Mouse (Mus musculus) MEL (cell line): Measurements from ENCODE around the gene Pdcd4. TPM values are rescaled to one million over a fixed set of nuclear protein-coding genes. Genes with fewer than 3 reads are reported as not detected.

Experiments used
- DNase-seq: peaks from one replicate; pipeline ENCODE4 v3.0.0; 2011; ENCODE audit warnings: low read depth, low spot score
- H3K27ac ChIP-seq: 2 replicates; pipeline ENCODE4 v1.5.1; 2012; ENCODE audit warnings: low read depth, mild to moderate bottlenecking, control low read depth, low read length, moderate library complexity; ENCODE audit not compliant: control insufficient read depth
- H3K27me3 ChIP-seq, 2 experiments: fragments of 150-350 bp in 1 of 2; sonication (generic) in 1 of 2; 2 replicates each; pipeline ENCODE4 v1.6.1; 2012; ENCODE audit warnings: low read length in 2 of 2, mild to moderate bottlenecking in 2 of 2, improper control_type of control experiment in 1 of 2, moderate library complexity in 1 of 2; ENCODE audit not compliant: insufficient read depth in 2 of 2, control insufficient read depth in 1 of 2
- H3K36me3 ChIP-seq, 2 experiments: 2 replicates each; pipeline ENCODE4 v1.6.1; 2012 to 2014; ENCODE audit warnings: low read length in 2 of 2, improper control_type of control experiment in 1 of 2, inconsistent platforms in 1 of 2, mild to moderate bottlenecking in 1 of 2; ENCODE audit not compliant: insufficient read depth in 2 of 2, control insufficient read depth in 1 of 2
- H3K4me1 ChIP-seq, 2 experiments: fragments of 150-350 bp in 1 of 2; sonication (generic) in 1 of 2; 2 replicates each; pipeline ENCODE4 v1.6.1; 2012; ENCODE audit warnings: low read length in 2 of 2, improper control_type of control experiment in 1 of 2, mild to moderate bottlenecking in 1 of 2; ENCODE audit not compliant: insufficient read depth in 2 of 2, control insufficient read depth in 1 of 2
- H3K4me3 ChIP-seq, 2 experiments: fragments of 150-350 bp in 1 of 2; sonication (generic) in 1 of 2; 2 replicates each; pipeline ENCODE4 v1.5.1; 2012; ENCODE audit warnings: low read depth in 2 of 2, low read length in 2 of 2, mild to moderate bottlenecking in 2 of 2, moderate library complexity in 2 of 2, control low read depth in 1 of 2, improper control_type of control experiment in 1 of 2; ENCODE audit not compliant: control insufficient read depth in 1 of 2, insufficient read depth in 1 of 2
- H3K79me2 ChIP-seq: 2 replicates; pipeline ENCODE4 v1.6.1; 2012; ENCODE audit warnings: mild to moderate bottlenecking, low read length, moderate library complexity; ENCODE audit not compliant: control insufficient read depth, poor library complexity, insufficient read depth
- H3K9ac ChIP-seq: 2 replicates; pipeline ENCODE4 v1.6.1; 2012; ENCODE audit warnings: low read depth, mild to moderate bottlenecking, control low read depth, low read length, moderate library complexity; ENCODE audit not compliant: control insufficient read depth, poor library complexity, severe bottlenecking
- H3K9me3 ChIP-seq: fragments of 150-350 bp; sonication (generic); replicated peaks from 2 replicates; pipeline ENCODE4 v1.6.1; 2012; ENCODE audit warnings: mild to moderate bottlenecking, low read length, improper control_type of control experiment, moderate library complexity; ENCODE audit not compliant: insufficient read depth
- CTCF ChIP-seq, 3 experiments: IDR thresholded peaks in 2 of 3; conservative IDR thresholded peaks in 1 of 3; 2 replicates each; pipeline ENCODE4 v1.5.1; 2011 to 2012; ENCODE audit warnings: low read length in 3 of 3, low read depth in 2 of 3, mild to moderate bottlenecking in 2 of 3, improper control_type of control experiment in 1 of 3, inconsistent platforms in 1 of 3, mixed read lengths in 1 of 3, moderate library complexity in 1 of 3; ENCODE audit not compliant: control insufficient read depth in 1 of 3, insufficient read depth in 1 of 3, poor library complexity in 1 of 3, severe bottlenecking in 1 of 3
- EP300 ChIP-seq, 2 experiments: IDR thresholded peaks; 2 replicates each; pipeline ENCODE4 v1.6.1; 2011; ENCODE audit warnings: improper control_type of control experiment in 2 of 2, low read length in 2 of 2, low read depth in 1 of 2, mild to moderate bottlenecking in 1 of 2
- GABPA ChIP-seq: IDR thresholded peaks from 2 replicates; pipeline ENCODE4 v1.6.1; 2012; ENCODE audit warnings: low read depth, mild to moderate bottlenecking, inconsistent platforms, low read length, improper control_type of control experiment, moderate library complexity
- GATA1 ChIP-seq: IDR thresholded peaks from 2 replicates; pipeline ENCODE4 v1.6.1; 2011; ENCODE audit warnings: low read depth, low read length, improper control_type of control experiment
- HCFC1 ChIP-seq: IDR thresholded peaks from 2 replicates; pipeline ENCODE4 v1.6.1; 2012; ENCODE audit warnings: low read depth, mild to moderate bottlenecking, inconsistent platforms, low read length, improper control_type of control experiment, moderate library complexity
- KAT2A ChIP-seq: conservative IDR thresholded peaks from 2 replicates; pipeline ENCODE4 v1.6.1; 2012; ENCODE audit warnings: low read depth, low read length, improper control_type of control experiment, inconsistent platforms
- MAFK ChIP-seq: IDR thresholded peaks from 2 replicates; pipeline ENCODE4 v1.6.1; 2011; ENCODE audit warnings: low read depth, mild to moderate bottlenecking, low read length, improper control_type of control experiment, borderline replicate concordance
- MEF2A ChIP-seq: IDR thresholded peaks from 2 replicates; pipeline ENCODE4 v1.6.1; 2014; ENCODE audit warnings: low read depth, mild to moderate bottlenecking, inconsistent platforms, low read length, improper control_type of control experiment; ENCODE audit not compliant: poor library complexity, insufficient replicate concordance, severe bottlenecking; ENCODE audit errors: extremely low read depth
- MXI1 ChIP-seq: IDR thresholded peaks from 2 replicates; pipeline ENCODE4 v1.6.1; 2011; ENCODE audit warnings: mild to moderate bottlenecking, low read depth, low read length, improper control_type of control experiment
- MYB ChIP-seq: IDR thresholded peaks from 2 replicates; pipeline ENCODE4 v1.6.1; 2011; ENCODE audit warnings: mild to moderate bottlenecking, low read depth, low read length, improper control_type of control experiment
- MYC ChIP-seq: IDR thresholded peaks from 2 replicates; pipeline ENCODE4 v1.6.1; 2011; ENCODE audit warnings: low read depth, mild to moderate bottlenecking, low read length, improper control_type of control experiment, moderate library complexity
- NRF1 ChIP-seq: IDR thresholded peaks from 2 replicates; pipeline ENCODE4 v1.6.1; 2014; ENCODE audit warnings: low read depth, mild to moderate bottlenecking, inconsistent platforms, low read length, improper control_type of control experiment, moderate library complexity; ENCODE audit not compliant: poor library complexity, insufficient read depth, severe bottlenecking
- POLR2AphosphoS5 ChIP-seq: IDR thresholded peaks from 2 replicates; pipeline ENCODE4 v1.6.1; 2012; ENCODE audit warnings: low read depth, borderline replicate concordance, mild to moderate bottlenecking, inconsistent platforms, low read length, moderate library complexity, mixed read lengths
- RAD21 ChIP-seq: IDR thresholded peaks from 2 replicates; pipeline ENCODE4 v1.6.1; 2011; ENCODE audit warnings: mild to moderate bottlenecking, low read depth, low read length, improper control_type of control experiment
- RCOR1 ChIP-seq: IDR thresholded peaks from 2 replicates; pipeline ENCODE4 v1.6.1; 2012; ENCODE audit warnings: low read depth, mild to moderate bottlenecking, inconsistent platforms, low read length, improper control_type of control experiment
- TAL1 ChIP-seq: IDR thresholded peaks from 2 replicates; pipeline ENCODE4 v1.6.1; 2012; ENCODE audit warnings: mild to moderate bottlenecking, inconsistent platforms, low read length, moderate library complexity, mixed read lengths
- TBP ChIP-seq: IDR thresholded peaks from 2 replicates; pipeline ENCODE4 v1.8.0; 2011; ENCODE audit warnings: low read depth, low read length, improper control_type of control experiment
- ZKSCAN1 ChIP-seq: IDR thresholded peaks from 2 replicates; pipeline ENCODE4 v1.6.1; 2012; ENCODE audit warnings: low read depth, mild to moderate bottlenecking, inconsistent platforms, low read length, improper control_type of control experiment, moderate library complexity
- ZMIZ1 ChIP-seq: IDR thresholded peaks from 2 replicates; pipeline ENCODE4 v1.6.1; 2012; ENCODE audit warnings: low read depth, mild to moderate bottlenecking, inconsistent platforms, low read length, improper control_type of control experiment, moderate library complexity
- ZNF384 ChIP-seq: IDR thresholded peaks from 2 replicates; pipeline ENCODE4 v1.6.1; 2012; ENCODE audit warnings: low read depth, mild to moderate bottlenecking, inconsistent platforms, low read length, improper control_type of control experiment
- polyA plus RNA-seq, 2 experiments: library from polyadenylated mRNA; stranded (reverse) in 1 of 2; unstranded in 1 of 2; fragments of >175 nt in 1 of 2; fragments of >200 nt in 1 of 2; gene quantifications; 2 replicates each; pipeline versions ENCODE4 v1.2.1 to v1.2.4; 2012; ENCODE audit warnings: low replicate concordance in 2 of 2, low read depth in 1 of 2; ENCODE audit not compliant: insufficient read length in 2 of 2, insufficient read depth in 1 of 2, missing spikeins in 1 of 2
- total RNA-seq: library from RNA; depleted of rRNA; stranded (reverse); fragments of 300-350 nt; gene quantifications from 2 replicates; pipeline ENCODE4 v1.2.3, GENCODE M21; 2012

Pdcd4 gene
- total and polyA plus RNA-seq, 3 experiments = 30.0 to 37.6 TPM; not detected in 1

DNA sequence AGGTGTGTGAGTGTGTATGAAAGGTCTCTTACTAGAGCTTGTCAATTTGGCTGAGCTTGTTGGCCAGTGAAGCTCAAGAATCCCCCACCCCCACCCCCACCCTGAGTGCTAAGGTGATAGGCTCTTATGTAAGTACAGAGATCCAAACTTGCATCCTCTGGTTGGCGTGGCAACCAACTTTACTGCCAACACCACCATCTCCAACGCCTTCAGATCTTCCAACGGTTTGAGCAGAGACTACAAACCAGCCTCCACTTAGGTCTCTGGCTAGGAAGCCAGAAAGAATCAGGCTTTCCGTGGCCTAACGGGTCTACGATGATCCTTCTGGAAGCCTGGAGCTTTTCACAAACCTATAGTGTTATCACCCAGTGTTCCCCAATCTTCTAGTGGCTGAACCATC is 23.9 kb upstream of the Pdcd4 start:
- Histone ChIP-seq H3K27me3 (no peaks in the 10 kb centered on the region), H3K36me3 (peaks cover 0 to 12% of the 10 kb centered on the region in 2 experiments; a peak in 2 of 4 replicates), H3K4me1 (peaks cover 4 to 15% of the 10 kb centered on the region in 2 experiments), H3K27ac (no peak overlapping the region), H3K9me3 (no peaks in the 10 kb centered on the region), H3K79me2 (no peaks in the 10 kb centered on the region), H3K4me3 (no peak overlapping the region), H3K9ac (no peak overlapping the region)
- TF ChIP-seq MYC (no peak), HCFC1 (no peak), CTCF (IDR thresholded peaks at IDR 0.05 in 2 of 3, conservative IDR thresholded peaks at IDR 0.05 in 1 of 3; ENCODE audit: control insufficient read depth in 1 of 3, insufficient read depth in 1 of 3, low read depth in 2 of 3, low read length in 3 of 3, poor library complexity in 1 of 3, severe bottlenecking in 1 of 3) (no peak), ZNF384 (no peak), MXI1 (no peak), TAL1 (no peak), ZMIZ1 (no peak), POLR2AphosphoS5 (no peak), GABPA (no peak), KAT2A (no peak), TBP (no peak), GATA1 (no peak), MYB (no peak), EP300 (IDR thresholded peaks at IDR 0.05; ENCODE audit: low read depth in 1 of 2, low read length in 2 of 2) (no peak)
- no peak for DNase-seq

DNA sequence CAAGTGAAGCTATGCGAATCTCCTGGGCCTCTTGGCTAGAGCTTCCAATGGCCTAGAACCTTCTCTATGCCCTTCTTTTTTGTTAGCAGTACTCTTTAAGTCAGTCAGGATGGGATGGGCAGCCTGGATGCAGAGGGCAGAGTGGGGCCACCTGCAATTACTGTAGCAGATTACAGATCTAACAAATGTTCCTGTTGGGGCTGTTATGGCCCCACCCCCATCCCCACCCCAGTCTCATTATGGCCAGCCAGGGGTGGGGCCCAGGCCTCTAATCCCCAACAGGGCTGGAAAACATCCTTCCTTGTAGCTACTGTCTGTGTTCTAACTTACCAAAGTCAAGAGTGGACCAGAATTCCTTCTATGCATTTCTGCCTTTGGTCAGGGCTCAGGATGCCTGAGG is 23.2 kb upstream of the Pdcd4 start:
- no peaks in the 10 kb centered on the region for H3K79me2 ChIP-seq
- H3K9me3 ChIP-seq = no peaks in the 10 kb centered on the region
- no peaks in the 10 kb centered on the region for H3K27me3 ChIP-seq
- H3K27ac ChIP-seq = no peak overlapping the region
- peaks cover 4 to 15% of the 10 kb centered on the region in 2 experiments for H3K4me1 ChIP-seq
- H3K9ac ChIP-seq = no peak overlapping the region
- TF ChIP-seq NRF1 (no peak), ZKSCAN1 (no peak), POLR2AphosphoS5 (no peak), MAFK (no peak), EP300 (IDR thresholded peaks at IDR 0.05; ENCODE audit: low read depth in 1 of 2, low read length in 2 of 2) (no peak), MXI1 (no peak), ZMIZ1 (no peak), RAD21 (no peak), KAT2A (no peak), MYC (no peak), MEF2A (no peak), RCOR1 (no peak)
- DNase-seq = no peak
- H3K36me3 ChIP-seq = peaks cover 0 to 12% of the 10 kb centered on the region in 2 experiments; a peak in 2 of 4 replicates
- no peak overlapping the region for H3K4me3 ChIP-seq
